Mouse (Mus musculus) testis, postnatal 14 days (tissue): ENCODE data around the gene Gm21887.
A peak's percentile ranks its signal among the peaks of the same experiment; 100 is the strongest.
"Not testable (repeated sequence)": the region's sequence is repeated elsewhere in the genome, so short reads cannot be mapped to it uniquely, and the experiment has no call there.

Experiments used
- DNase-seq: peaks from one replicate; pipeline ENCODE4 v3.0.0; 2021; ENCODE audit warnings: low spot score

Gm21887 gene

DNA sequence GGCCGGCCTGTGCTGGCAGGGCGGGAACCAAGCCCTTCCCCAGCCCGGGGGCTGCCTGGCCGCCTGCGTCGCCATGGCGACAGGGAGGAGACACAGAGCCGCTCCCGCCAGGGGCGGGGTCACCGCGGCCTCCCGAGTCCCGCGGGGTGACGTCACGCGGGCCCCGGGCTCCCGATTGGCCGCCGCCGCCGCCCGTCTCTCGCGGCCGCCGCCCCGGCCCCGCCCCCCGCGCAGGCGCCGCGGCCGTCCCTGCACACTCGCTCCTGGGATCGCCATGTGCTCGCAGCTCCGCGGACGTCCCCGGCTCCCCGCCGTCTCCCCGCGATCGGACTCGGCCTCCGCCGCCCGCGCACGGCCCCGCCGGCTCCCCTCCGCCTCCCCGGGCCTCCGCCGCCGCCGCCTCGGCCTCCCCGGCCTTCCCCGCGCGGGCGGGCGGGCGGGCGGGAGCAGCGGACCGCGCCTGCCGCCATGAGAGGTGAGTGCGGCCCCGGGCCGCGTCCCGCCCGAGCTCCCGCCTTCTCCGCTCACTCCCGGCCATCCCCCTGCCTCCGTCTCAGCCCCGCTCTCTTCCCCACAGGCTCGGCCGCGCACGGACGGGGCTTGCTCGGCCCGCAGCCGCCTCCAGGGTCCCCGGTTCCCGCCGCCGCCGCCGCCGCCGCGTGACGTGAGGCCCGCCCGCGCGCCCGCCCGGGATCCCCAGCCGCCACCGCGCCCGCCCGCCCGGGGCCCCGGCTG lies at the start of gene Gm21887:
Gm21887 (plus strand) TSS at position 644 of the 735 bp plus-strand sequence.
- peak; percentile 97 for DNase-seq

- DNase-seq = no peak
Observed at GRCm38 (mm10) chrX:169969337-169969736, 40.1 kb upstream of the Gm21887 start.

DNA sequence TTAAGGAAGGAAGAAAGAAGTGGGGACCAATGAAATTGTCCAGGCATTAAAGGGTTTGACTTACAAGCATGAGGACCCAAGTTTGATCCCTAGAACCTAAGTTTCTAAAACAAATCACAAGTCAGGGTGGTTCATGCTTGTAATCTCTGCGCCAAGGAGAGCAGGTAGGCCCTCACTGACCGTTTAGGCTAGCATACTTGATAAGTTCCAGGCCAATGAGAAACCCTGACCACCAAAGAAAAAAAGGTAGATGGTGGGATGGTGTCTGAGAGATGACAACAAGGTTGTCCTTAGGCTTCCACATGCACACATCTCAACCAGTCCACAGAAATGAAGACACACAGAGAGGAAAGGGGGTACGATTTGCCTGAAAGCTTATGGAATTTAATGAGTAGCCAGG lies 39.7 kb upstream of the Gm21887 start:
- DNase-seq = peak; percentile 9

DNA sequence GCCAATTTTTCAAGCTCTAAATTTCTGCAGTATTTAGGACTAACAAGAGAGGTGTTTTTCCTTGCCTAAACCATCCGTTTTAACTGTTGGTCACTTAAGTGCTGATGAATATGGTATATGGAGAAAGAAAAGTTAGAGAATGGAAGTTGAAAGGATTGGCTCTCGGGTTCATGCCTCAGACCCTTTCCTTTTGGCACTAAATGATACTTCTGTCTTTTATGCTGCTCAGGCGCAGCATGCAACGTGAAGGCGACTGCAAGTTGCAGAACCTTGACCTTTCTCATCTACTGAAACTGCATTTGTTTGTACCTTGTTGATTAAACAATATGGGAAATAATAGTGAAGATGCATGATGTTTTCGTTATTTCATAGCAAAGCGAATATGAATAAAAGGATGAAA lies 38.9 kb upstream of the Gm21887 start:
- DNase-seq = not testable (repeated sequence)

- peak; percentile 7 for DNase-seq
Observed at GRCm38 (mm10) chrX:169971562-169971961, 37.9 kb upstream of the Gm21887 start.

DNA sequence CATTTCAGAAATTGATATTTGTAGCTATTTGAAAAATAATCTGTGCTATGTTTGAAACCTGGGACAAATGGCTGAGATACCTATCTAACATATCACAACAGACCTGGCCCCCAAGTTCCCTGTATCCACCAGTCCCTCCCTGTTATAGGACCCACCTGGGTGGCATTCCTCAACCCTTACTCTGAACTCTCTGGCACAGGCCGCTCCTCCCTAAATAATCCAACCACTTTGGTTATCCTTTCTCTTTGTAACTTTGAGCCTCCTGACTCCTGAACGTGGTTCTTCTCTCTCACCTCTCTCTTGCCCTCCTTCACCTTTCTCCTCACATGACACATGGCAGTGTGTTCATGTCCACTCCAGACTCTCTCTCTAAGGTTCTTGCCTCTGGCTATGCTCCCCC lies 37.3 kb upstream of the Gm21887 start:
- peak; percentile 13 for DNase-seq

DNA sequence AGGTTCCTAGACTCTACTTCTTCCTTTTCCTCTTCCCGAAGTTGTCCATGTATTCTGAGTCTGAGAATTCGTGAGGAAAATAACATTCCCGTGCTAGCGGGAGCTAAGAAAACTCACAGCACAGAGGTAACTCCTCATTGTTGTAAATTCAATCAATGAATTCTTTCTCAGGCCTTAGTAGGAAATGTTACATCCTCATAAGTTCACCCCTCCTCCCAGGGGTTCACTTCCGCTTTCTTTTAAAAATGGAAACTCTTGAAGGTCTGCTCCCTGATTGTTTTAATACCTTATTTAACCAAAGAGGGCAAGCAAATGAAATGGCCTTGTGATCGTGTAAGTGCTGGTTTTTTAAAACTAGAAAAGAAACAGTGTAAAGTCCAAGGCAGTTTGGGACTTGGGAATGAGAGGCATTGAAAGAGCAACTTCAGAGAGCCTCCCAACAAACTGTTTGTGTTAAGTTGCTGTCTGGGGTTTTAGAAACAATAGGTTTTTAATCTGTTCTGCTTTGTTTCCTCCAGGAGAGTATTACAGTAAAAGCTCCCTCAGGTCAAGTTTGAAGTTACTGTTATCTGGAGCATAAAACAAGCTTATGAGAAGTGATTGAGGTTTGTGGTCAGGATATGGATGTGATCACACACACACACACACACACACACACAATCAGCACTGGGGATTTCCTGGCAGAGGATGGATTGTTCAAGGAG lies 36.5 kb upstream of the Gm21887 start:
- DNase-seq = peak; percentile 11

DNA sequence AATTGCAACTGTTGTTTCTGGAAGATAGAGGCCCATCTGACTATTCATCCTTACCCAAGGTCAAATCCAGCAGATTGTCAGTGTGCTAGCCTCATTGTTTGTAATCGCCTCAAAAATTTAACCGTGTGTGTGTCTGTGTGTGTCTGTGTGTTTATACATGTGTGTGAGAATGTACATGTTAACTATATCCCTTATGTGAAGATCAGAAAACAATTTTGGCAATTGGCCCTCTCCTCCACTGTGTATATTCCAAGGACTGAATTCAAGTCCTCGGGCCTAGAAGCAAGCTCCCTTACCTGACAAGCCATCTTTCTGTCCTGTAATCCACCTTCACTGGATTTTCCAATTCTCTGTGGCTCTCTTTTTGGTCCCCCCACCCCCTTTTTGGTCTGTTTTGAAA lies 35.7 kb upstream of the Gm21887 start:
- peak; percentile 25 for DNase-seq

DNA sequence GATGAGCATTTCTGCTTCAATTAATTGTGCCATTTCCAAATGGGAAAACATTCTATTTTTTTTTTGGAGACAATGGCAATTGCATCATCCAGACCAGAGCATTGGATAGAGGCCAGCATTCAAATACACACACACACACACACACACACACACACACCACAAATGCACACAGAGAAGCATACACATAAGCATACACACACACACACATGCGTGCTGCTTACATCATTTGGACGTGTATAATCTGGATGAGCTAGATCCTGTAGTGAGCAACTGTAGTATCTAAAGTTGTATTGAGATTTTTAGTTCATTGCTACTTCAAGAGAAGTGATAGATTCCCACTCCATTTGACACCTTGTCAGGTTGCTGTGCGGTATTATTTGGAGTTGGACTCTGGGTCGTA lies 35.0 kb upstream of the Gm21887 start:
- DNase-seq = not testable (repeated sequence)

DNA sequence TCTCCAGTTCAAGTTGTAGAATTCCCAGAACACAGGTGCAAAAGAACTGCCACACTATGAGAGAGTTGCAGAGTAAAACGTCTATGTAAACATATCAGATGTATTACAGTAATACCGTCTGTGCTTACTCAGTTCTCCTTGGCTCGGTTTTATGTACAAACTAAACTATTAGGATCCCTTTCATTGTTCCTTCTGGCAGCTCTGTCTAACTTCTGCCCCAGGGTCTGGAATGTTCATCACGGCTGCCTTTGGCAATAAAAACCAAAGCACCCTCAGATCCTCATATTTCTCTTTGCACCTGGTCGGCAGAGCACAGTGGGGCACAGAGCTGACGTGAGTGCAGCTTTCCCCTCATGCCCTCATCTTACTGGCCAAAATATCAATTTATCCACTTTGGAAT lies 34.5 kb upstream of the Gm21887 start:
- DNase-seq = peak; percentile 23

GRCm38 (mm10) chrX:169975681-169976131 lies 33.8 kb upstream of the Gm21887 start:
- peak; percentile 23 for DNase-seq

GRCm38 (mm10) chrX:169976340-169976739 lies 33.1 kb upstream of the Gm21887 start:
- not testable (repeated sequence) for DNase-seq

DNA sequence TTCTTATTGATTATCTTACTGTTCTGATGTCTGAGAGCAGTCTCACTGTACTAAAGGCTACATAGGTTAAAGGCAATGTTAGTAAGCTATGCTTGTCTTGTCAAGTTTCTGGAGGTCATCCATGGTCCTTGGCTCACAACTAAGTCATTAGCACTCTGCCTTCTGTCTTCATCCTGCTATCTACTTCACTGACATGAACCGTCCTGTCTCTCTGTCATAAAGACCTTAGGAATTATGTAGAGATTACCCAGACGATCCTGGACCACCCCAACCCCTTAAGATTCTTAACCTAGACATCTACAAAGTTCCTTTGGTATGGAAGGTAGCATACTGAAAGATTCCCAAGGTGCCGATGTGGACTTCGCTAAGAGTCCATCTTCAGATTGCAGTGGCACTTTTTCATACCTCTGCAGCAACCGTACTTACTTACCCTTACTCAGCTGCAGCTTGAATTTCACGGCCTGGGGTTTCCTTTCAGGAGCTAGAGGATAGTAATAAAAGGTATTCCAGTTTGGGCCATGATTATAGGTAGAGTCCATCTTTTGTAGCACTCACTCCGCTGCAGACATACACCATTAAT lies 31.5 kb upstream of the Gm21887 start:
- DNase-seq = peak; percentile 29

GRCm38 (mm10) chrX:169978436-169979381 lies 30.8 kb upstream of the Gm21887 start:
- DNase-seq = peak; percentile 38

DNA sequence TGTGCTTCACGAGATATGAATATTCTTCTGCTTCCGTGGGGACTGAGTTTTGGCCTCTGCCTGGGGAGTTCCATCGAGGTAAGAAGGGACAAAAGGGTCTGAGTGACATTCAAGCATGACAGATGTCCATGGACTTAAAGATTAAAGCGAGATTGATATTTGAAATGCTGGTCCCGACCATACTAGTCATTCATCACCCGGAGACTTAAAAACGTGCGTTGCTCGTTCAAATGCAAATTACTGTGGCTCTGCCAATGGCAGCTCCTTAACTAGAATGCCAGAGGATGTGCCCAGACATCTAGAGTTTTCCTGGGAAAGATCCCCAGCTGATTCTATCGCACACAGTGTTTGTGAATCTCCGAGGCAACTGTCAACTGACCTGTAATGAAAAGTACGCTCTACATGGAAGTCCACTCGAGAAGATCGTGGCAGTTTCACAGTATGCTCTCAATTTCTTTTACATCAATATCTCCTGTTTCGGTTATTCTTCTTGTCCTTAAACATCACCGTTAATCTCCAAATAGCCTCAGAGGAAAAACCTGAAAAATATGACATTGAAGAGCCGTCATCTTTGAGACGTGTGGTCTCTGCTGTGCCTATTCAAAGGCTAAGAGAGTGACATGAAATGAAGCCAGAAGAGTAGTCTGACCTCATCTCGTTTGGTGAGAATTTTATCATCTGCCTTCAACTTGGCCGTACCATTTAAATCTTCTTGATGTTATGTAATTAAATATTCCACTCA lies 29.8 kb upstream of the Gm21887 start:
- peak; percentile 38 for DNase-seq

DNA sequence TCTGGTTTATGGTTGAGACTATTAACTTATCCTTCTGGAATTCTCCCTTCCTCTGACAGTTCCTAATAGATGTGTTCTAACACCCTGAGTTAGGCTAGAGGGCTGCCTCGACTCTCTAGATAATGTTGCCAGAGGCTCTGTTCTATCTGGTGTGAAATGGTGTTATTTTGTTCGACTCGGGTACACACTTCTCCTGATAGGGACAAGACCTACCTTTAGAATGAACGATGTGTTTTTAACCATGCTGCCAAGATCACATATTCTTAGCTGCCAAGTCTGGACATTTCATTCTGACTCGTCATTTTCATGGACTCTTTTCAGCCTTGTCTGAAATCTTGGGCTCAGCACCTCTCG lies 29.3 kb upstream of the Gm21887 start:
- DNase-seq = peak; percentile 33

- peak; percentile 15 for DNase-seq
Observed at GRCm38 (mm10) chrX:169980809-169981289, 28.6 kb upstream of the Gm21887 start.

DNA sequence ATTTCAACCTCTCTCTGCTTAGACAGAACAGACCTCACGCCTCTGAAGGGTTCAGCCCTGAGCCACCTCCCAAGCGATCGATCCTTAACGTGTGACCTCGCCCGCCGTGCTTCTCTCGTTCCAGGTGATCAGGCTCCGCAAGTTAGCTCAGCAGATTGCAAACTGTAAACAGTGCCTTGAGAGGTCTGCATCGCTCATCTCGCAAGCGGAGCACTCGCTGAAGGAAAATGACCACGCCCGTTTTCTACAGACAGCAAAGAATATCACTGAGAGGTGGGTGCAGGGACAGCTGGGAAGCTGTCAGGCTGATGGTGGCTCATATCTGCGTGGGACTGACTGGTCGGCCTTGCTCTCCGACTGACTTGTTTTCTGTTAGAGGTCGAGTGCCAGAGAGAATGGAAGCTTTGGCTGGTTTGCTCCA lies 27.7 kb upstream of the Gm21887 start:
- DNase-seq = peak; percentile 65

- peak; percentile 19 for DNase-seq
Observed at GRCm38 (mm10) chrX:169982606-169983400, 26.7 kb upstream of the Gm21887 start.
